Mouse (Mus musculus): ENCODE results near the gene Med18. TPM values are rescaled to one million over a fixed set of nuclear protein-coding genes. Genes with fewer than 3 reads are reported as not detected.

Gene Med18
- polyA plus RNA-seq, 1 experiment, result not detected

DNA sequence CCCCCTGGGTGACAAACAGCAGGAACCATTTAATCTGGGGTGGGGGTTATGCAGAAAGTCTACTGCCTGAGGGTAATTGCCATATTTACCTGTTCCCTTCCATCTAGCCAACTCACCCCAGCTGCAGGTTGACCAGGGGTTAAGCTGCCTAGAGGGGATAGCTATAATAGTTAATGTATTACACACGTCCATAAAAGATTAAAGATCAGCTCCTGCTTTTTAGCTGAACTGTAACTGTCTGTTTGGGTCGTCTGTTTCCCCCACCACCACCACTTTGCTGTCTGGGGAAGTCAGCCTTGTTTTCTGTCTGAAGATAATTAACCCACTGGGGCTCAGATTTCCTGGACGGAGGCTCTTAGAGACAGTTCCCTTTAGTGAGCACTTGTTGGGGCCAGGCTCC is 6.2 kb upstream of the Med18 start:
- H3K4me3 ChIP-seq (ENCODE audit: insufficient read depth, low read depth, low read length), result no peak overlapping the region
- H3K4me1 ChIP-seq (ENCODE audit: control insufficient read depth, insufficient read depth, low read length), result no peaks in the 10 kb centered on the region
- WGBS, result 26% methylated on average over 3 of the region's 3 CpGs
- H3K27ac ChIP-seq (ENCODE audit: insufficient read depth, low read depth, low read length), result no peak overlapping the region
- TF ChIP-seq CTCF (IDR thresholded peaks at IDR 0.05; ENCODE audit: insufficient read depth, low read depth, low read length) (no peak), POLR2A (IDR thresholded peaks at IDR 0.05; ENCODE audit: insufficient read depth, low read depth, low read length) (no peak)

- Histone ChIP-seq H3K4me1 (ENCODE audit: control insufficient read depth, insufficient read depth, low read length) (peaks cover 7% of the 10 kb centered on the region), H3K27ac (ENCODE audit: insufficient read depth, low read depth, low read length) (no peak overlapping the region), H3K4me3 (ENCODE audit: insufficient read depth, low read depth, low read length) (no peak overlapping the region)
- WGBS, result 3% methylated on average over 5 of the region's 5 CpGs
- no peak for TF ChIP-seq CTCF (IDR thresholded peaks at IDR 0.05; ENCODE audit: insufficient read depth, low read depth, low read length)
- TF ChIP-seq POLR2A (IDR thresholded peaks at IDR 0.05; ENCODE audit: insufficient read depth, low read depth, low read length), result no peak
Measured at GRCm38 (mm10) chr4:132464255-132464613, 513 bp upstream of the Med18 start.

DNA sequence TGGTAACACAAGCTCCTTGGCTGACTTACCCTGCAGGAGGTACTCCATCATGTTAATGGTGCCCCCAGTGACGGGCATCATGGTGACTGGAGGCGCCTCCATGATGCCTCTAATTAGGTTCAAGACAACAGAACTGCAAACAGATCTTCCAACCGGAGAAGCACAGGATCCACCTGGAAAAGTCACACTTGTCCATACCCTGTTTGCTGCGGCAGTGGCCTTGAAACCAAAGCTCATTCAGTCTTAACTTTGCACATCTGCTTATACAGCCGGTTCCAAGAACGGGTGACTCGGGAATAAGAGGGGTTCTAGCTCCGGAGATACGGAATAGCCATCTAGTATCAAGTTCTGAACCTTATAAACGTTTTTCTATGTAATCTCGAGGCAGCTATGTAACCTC is 885 bp downstream of the Med18 start:
- Histone ChIP-seq H3K27ac (ENCODE audit: insufficient read depth, low read depth, low read length) (no peak overlapping the region), H3K4me3 (ENCODE audit: insufficient read depth, low read depth, low read length) (peak overlapping the region; percentile 41), H3K4me1 (ENCODE audit: control insufficient read depth, insufficient read depth, low read length) (peaks cover 7% of the 10 kb centered on the region)
- no peak for TF ChIP-seq POLR2A (IDR thresholded peaks at IDR 0.05; ENCODE audit: insufficient read depth, low read depth, low read length)
- 6% methylated on average over 11 of the region's 11 CpGs for WGBS

DNA sequence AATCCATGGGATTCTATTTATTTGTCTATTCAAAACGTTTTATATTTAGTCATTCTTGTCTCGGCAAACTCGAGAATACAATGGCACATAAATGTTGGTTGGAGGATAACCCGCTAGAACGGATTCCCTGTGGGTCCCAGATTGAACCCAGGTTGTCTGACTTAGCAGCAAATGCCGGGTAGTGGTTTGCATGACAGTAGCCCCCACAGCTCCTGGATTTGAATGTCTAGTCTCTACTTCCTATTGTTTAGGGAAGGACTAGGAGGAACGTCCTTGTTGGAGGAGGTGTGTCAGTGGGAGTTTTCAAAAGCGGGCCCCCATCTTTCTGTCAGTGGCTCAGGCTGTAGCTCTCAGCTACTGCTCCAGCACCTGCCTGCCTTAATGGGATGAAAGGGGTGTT is 3.5 kb downstream of the Med18 start:
- no peak for TF ChIP-seq CTCF (IDR thresholded peaks at IDR 0.05; ENCODE audit: insufficient read depth, low read depth, low read length)
- no peak overlapping the region for H3K4me3 ChIP-seq (ENCODE audit: insufficient read depth, low read depth, low read length)
- H3K27ac ChIP-seq (ENCODE audit: insufficient read depth, low read depth, low read length), result no peak overlapping the region
- peaks cover 7% of the 10 kb centered on the region for H3K4me1 ChIP-seq (ENCODE audit: control insufficient read depth, insufficient read depth, low read length)
- WGBS, result 59% methylated on average over 8 of the region's 8 CpGs

DNA sequence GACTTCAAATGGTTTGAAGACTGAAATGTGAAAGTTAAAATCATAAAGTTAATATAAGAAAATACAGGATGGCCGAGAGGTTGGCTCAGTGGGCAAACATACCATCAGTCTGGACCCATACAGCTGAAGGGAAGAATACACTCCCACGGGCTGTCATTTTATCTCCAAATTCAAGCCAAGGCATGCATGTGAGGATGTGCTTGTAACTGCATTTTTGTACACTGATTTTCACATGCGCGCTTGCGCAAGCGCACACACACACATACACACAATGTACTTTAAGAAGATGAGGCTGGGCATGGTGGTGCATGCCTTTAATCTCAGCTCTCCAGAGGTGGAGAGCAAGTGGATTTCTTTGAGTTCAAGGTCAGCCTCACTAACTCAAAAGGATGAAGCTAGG is 8.2 kb downstream of the Med18 start:
- Histone ChIP-seq H3K4me1 (ENCODE audit: control insufficient read depth, insufficient read depth, low read length) (peaks cover under 1% of the 10 kb centered on the region; the same call in 1 of the 2 replicates), H3K27ac (ENCODE audit: insufficient read depth, low read depth, low read length) (no peak overlapping the region), H3K4me3 (ENCODE audit: insufficient read depth, low read depth, low read length) (no peak overlapping the region)
- TF ChIP-seq CTCF (IDR thresholded peaks at IDR 0.05; ENCODE audit: insufficient read depth, low read depth, low read length) (no peak), POLR2A (IDR thresholded peaks at IDR 0.05; ENCODE audit: insufficient read depth, low read depth, low read length) (no peak)
- WGBS, result 95% methylated on average over 6 of the region's 6 CpGs

DNA sequence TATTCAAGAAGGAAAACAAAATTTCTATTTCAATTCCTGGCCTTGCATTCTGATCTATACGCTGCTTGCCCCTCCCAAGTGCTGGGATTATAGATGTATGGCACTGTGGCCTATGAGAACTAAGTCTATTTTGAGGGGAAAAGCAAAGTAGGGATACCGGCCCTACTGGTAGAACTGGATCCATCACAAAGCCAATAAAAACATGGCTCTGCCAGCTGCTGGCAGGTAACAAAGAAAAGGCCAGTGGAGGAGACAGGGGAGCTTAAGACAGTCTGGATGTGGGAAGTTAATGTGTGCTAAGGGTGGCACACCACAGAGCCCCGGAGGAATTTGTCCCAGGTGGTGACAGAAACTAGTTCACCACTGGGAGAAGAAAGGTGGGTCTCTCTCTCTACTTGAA is 8.6 kb downstream of the Med18 start:
- WGBS, result 88% methylated on average over 3 of the region's 3 CpGs
- Histone ChIP-seq H3K4me1 (ENCODE audit: control insufficient read depth, insufficient read depth, low read length) (no peaks in the 10 kb centered on the region), H3K27ac (ENCODE audit: insufficient read depth, low read depth, low read length) (no peak overlapping the region), H3K4me3 (ENCODE audit: insufficient read depth, low read depth, low read length) (no peak overlapping the region)
- no peak for TF ChIP-seq CTCF (IDR thresholded peaks at IDR 0.05; ENCODE audit: insufficient read depth, low read depth, low read length)

GRCm38 (mm10) chr4:132454216-132454615 is 9.5 kb downstream of the Med18 start:
- TF ChIP-seq POLR2A (IDR thresholded peaks at IDR 0.05; ENCODE audit: insufficient read depth, low read depth, low read length), result no peak
- TF ChIP-seq CTCF (IDR thresholded peaks at IDR 0.05; ENCODE audit: insufficient read depth, low read depth, low read length), result no peak
- WGBS, result 88% methylated on average over 6 of the region's 6 CpGs
- H3K4me3 ChIP-seq (ENCODE audit: insufficient read depth, low read depth, low read length), result no peak overlapping the region
- no peak overlapping the region for H3K27ac ChIP-seq (ENCODE audit: insufficient read depth, low read depth, low read length)
- H3K4me1 ChIP-seq (ENCODE audit: control insufficient read depth, insufficient read depth, low read length), result no peaks in the 10 kb centered on the region

GRCm38 (mm10) chr4:132449778-132450177 is 13.9 kb downstream of the Med18 start:
- H3K27ac ChIP-seq (ENCODE audit: insufficient read depth, low read depth, low read length), result no peak overlapping the region
- 92% methylated on average over 3 of the region's 3 CpGs for WGBS
- no peaks in the 10 kb centered on the region for H3K4me1 ChIP-seq (ENCODE audit: control insufficient read depth, insufficient read depth, low read length)
- no peak overlapping the region for H3K4me3 ChIP-seq (ENCODE audit: insufficient read depth, low read depth, low read length)
- no peak for TF ChIP-seq POLR2A (IDR thresholded peaks at IDR 0.05; ENCODE audit: insufficient read depth, low read depth, low read length)

DNA sequence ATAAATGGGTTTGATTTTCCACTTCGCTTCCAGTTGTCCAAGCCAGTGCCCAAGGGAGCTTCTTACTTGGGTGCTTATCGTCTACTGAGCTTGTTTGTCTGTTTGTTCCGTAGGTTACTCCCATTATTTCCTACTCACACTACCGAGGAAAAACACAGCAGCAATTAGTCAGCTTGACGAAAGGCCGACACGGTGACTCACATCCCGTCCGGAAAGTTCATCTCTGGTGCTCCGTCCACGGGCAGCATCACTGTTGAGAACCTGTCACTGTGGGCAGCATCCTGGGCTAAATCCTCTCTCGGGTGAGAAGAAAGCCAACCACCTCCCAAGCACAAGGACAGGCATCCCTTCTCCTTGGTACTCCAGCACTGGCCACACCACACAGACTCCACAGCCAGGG is 17.6 kb downstream of the Med18 start:
- H3K27ac ChIP-seq (ENCODE audit: insufficient read depth, low read depth, low read length), result no peak overlapping the region
- WGBS, result 71% methylated on average over 12 of the region's 12 CpGs
- H3K4me3 ChIP-seq (ENCODE audit: insufficient read depth, low read depth, low read length), result no peak overlapping the region
- TF ChIP-seq CTCF (IDR thresholded peaks at IDR 0.05; ENCODE audit: insufficient read depth, low read depth, low read length) (no peak), POLR2A (IDR thresholded peaks at IDR 0.05; ENCODE audit: insufficient read depth, low read depth, low read length) (no peak)
- no peaks in the 10 kb centered on the region for H3K4me1 ChIP-seq (ENCODE audit: control insufficient read depth, insufficient read depth, low read length)

- Histone ChIP-seq H3K4me3 (ENCODE audit: insufficient read depth, low read depth, low read length) (no peak overlapping the region), H3K4me1 (ENCODE audit: control insufficient read depth, insufficient read depth, low read length) (no peaks in the 10 kb centered on the region), H3K27ac (ENCODE audit: insufficient read depth, low read depth, low read length) (no peak overlapping the region)
- TF ChIP-seq POLR2A (IDR thresholded peaks at IDR 0.05; ENCODE audit: insufficient read depth, low read depth, low read length), result no peak
- no peak for TF ChIP-seq CTCF (IDR thresholded peaks at IDR 0.05; ENCODE audit: insufficient read depth, low read depth, low read length)
- 87% methylated on average over 8 of the region's 8 CpGs for WGBS
Measured at GRCm38 (mm10) chr4:132444516-132444915, 19.2 kb downstream of the Med18 start.
